8 mouse cellular contexts compared by ENCODE assay signal in genomic region chr4:65125341-65126332, GRCm38 (mm10). TPM values are rescaled to one million over a fixed set of nuclear protein-coding genes. Genes with fewer than 3 reads are reported as not detected.
A peak's percentile ranks its signal among the peaks of the same experiment; 100 is the strongest.
DNase-seq lines count a peak whose midpoint lies in the region; ATAC-seq and TF ChIP-seq lines count a peak whose summit lies in the region.

No protein-coding gene starts in this region.

- peaks cover 7% of the 10 kb centered on the region; the same call in 1 of the 2 replicates for H3K4me1 ChIP-seq in intestine, embryonic 16.5 days (ENCODE audit: control insufficient read depth, insufficient read depth, low read length)
- peaks cover 10% of the 10 kb centered on the region for H3K4me1 ChIP-seq in limb, embryonic 14.5 days (ENCODE audit: control insufficient read depth, insufficient read depth, low read length)
- H3K4me1 ChIP-seq in midbrain, embryonic 15.5 days = peaks cover 33% of the 10 kb centered on the region

- WGBS in intestine, embryonic 16.5 days = under 1% methylated on average over 29 of the region's 30 CpGs
- under 1% methylated on average over 30 of the region's 30 CpGs for WGBS in limb, embryonic 14.5 days
- WGBS in midbrain, embryonic 15.5 days = under 1% methylated on average over 30 of the region's 30 CpGs

- no peaks in the 10 kb centered on the region for H3K9me3 ChIP-seq in intestine, embryonic 16.5 days (ENCODE audit: control insufficient read depth, low read length)
- H3K9me3 ChIP-seq in limb, embryonic 14.5 days (ENCODE audit: control insufficient read depth, low read length) = no peaks in the 10 kb centered on the region
- no peaks in the 10 kb centered on the region for H3K9me3 ChIP-seq in midbrain, embryonic 15.5 days

- peaks cover 7% of the 10 kb centered on the region for H3K27me3 ChIP-seq in intestine, embryonic 16.5 days (replicated peaks; ENCODE audit: control insufficient read depth, insufficient read depth, low read length)
- H3K27me3 ChIP-seq in limb, embryonic 14.5 days (ENCODE audit: control insufficient read depth, insufficient read depth, low read length) = no peaks in the 10 kb centered on the region
- H3K27me3 ChIP-seq in midbrain, embryonic 15.5 days (replicated peaks) = no peaks in the 10 kb centered on the region; the same call in 1 of the 2 replicates

- TF ChIP-seq POLR2A in limb, embryonic 14.5 days (IDR thresholded peaks at IDR 0.05; ENCODE audit: borderline replicate concordance, extremely low read depth, insufficient read depth, insufficient read length) = no peak

- H3K27ac ChIP-seq in layer of hippocampus, adult 2 months = no peak overlapping the region
- peak overlapping the region; percentile 3; the same call in 1 of the 2 replicates for H3K27ac ChIP-seq in intestine, embryonic 16.5 days (ENCODE audit: low read length)
- H3K27ac ChIP-seq in limb, embryonic 14.5 days (replicated peaks; ENCODE audit: low read depth, low read length) = peak overlapping the region; percentile 66
- H3K27ac ChIP-seq in midbrain, embryonic 15.5 days = 0 out of 2 replicates have a peak overlapping the region, but pooled peaks have one; percentile 2

- H3K36me3 ChIP-seq in intestine, embryonic 16.5 days (ENCODE audit: control insufficient read depth, insufficient read depth, low read length) = no peaks in the 10 kb centered on the region
- no peaks in the 10 kb centered on the region for H3K36me3 ChIP-seq in limb, embryonic 14.5 days (ENCODE audit: control insufficient read depth, insufficient read depth, low read length)
- no peaks in the 10 kb centered on the region for H3K36me3 ChIP-seq in midbrain, embryonic 15.5 days (replicated peaks)

- H3K9ac ChIP-seq in intestine, embryonic 16.5 days (ENCODE audit: low read depth, low read length) = peak overlapping the region; percentile 62
- peak overlapping the region; percentile 59 for H3K9ac ChIP-seq in limb, embryonic 14.5 days (ENCODE audit: low read depth, low read length, severe bottlenecking)
- peak overlapping the region; percentile 19 for H3K9ac ChIP-seq in midbrain, embryonic 15.5 days

- peak; percentile 55 for ATAC-seq in intestine, embryonic 16.5 days
- ATAC-seq in limb, embryonic 14.5 days (ENCODE audit: low FRiP score, low read depth) = peak; percentile 59
- ATAC-seq in midbrain, embryonic 15.5 days (replicated peaks) = peak; percentile 51

- no peak for TF ChIP-seq CTCF in layer of hippocampus, adult 2 months (conservative IDR thresholded peaks at IDR 0.05)

- DNase-seq in layer of hippocampus, adult 2 months (ENCODE audit: low spot score in 2 of 2) = peak; percentile 10 to 26
- DNase-seq in layer of hippocampus, adult 8-10 months (ENCODE audit: low spot score in 2 of 2) = no peak
- DNase-seq in embryo, embryonic 10 days (ENCODE audit: low spot score) = peak; percentile 71
- peak; percentile 44 to 71 for DNase-seq in heart, adult 18-20 months
- peak; percentile 77 for DNase-seq in limb, embryonic 14.5 days (ENCODE audit: low spot score)
- DNase-seq in thymus, postnatal 36 days = no peak

- peak overlapping the region; percentile 89 for H3K4me2 ChIP-seq in intestine, embryonic 16.5 days (ENCODE audit: low read depth, low read length)
- H3K4me2 ChIP-seq in limb, embryonic 14.5 days (replicated peaks; ENCODE audit: low read depth, low read length, severe bottlenecking) = peak overlapping the region; percentile 58
- H3K4me2 ChIP-seq in midbrain, embryonic 15.5 days = peak overlapping the region; percentile 84

- peak overlapping the region; percentile 54 for H3K4me3 ChIP-seq in layer of hippocampus, adult 2 months
- peak overlapping the region; percentile 54 for H3K4me3 ChIP-seq in intestine, embryonic 16.5 days (ENCODE audit: low read length)
- peak overlapping the region; percentile 51 for H3K4me3 ChIP-seq in limb, embryonic 14.5 days (replicated peaks; ENCODE audit: low read length)
- peak overlapping the region; percentile 51 for H3K4me3 ChIP-seq in midbrain, embryonic 15.5 days

RNA-seq across cellular contexts. Expression of gene Pappa, which starts 1.7 kb away (rescaled TPM):
- 1 to 10 TPM; 1.3 to 1.5 TPM for total RNA-seq in layer of hippocampus, adult 2 months (2021)
- total RNA-seq in layer of hippocampus, adult 8-10 months (2022) = 1 to 10 TPM; 1.1 to 1.3 (median 1.3) TPM
- total RNA-seq in heart, adult 18-20 months (2021) = under 1 TPM; 0.32 to 0.49 TPM
- polyA plus RNA-seq in intestine, embryonic 16.5 days (2015; fragmentation: Nextera tagmentation; extraction: Ambion mirVana) = 0.53 and 0.61 TPM in 2 replicates
- polyA plus RNA-seq in limb, embryonic 14.5 days (2012; rRNA removed) = 1.7 and 2.2 TPM in 2 replicates
- polyA plus RNA-seq in limb, embryonic 14.5 days (2014; fragmentation: Nextera tagmentation; extraction: Ambion mirVana) = 1.7 and 1.9 TPM in 2 replicates
- polyA plus RNA-seq in midbrain, embryonic 15.5 days (2015; fragmentation: Nextera tagmentation; extraction: Ambion mirVana) = 0.92 TPM in 2 replicates

Comparison
In these comparisons a context has a peak if more than half of its experiments do, and no peak if none do; other contexts are left out.
1. DNase-seq: peak in layer of hippocampus, adult 2 months (2 of 2), embryo, embryonic 10 days (single experiment), heart, adult 18-20 months (2 of 2) and limb, embryonic 14.5 days (single experiment); none in layer of hippocampus, adult 8-10 months (0 of 2) and thymus, postnatal 36 days (0 of 2).
2. Peak in every context shown above with its lines, with median percentiles within 50 percentile points of each other: H3K4me3 ChIP-seq, ATAC-seq, H3K4me2 ChIP-seq and H3K9ac ChIP-seq.